Comparison of ENCODE assay signal across 12 mouse cellular contexts in genomic region chr5:16004305-16004704, GRCm38 (mm10).
DNase-seq lines count a peak whose midpoint lies in the region; ATAC-seq and TF ChIP-seq lines count a peak whose summit lies in the region.
"Had no signal": no experiment of that assay in that cellular context is flagged by ENCODE, and none has a peak within 500 bp of the region (broad histone marks: within the 10 kb centered on the region; RNA-seq: fewer than 3 reads in every experiment).

No protein-coding gene starts in this region.

- H3K4me3 ChIP-seq in forebrain, embryonic 11.5 days (ENCODE audit: low read depth, low read length), result no peak overlapping the region
- no peak overlapping the region for H3K4me3 ChIP-seq in forebrain, embryonic 10.5 days
- H3K4me3 ChIP-seq in cerebellum, adult 2 months (replicated peaks; ENCODE audit: insufficient read depth, low read depth, low read length), result no peak overlapping the region
- no peak overlapping the region for H3K4me3 ChIP-seq in hindbrain, embryonic 12.5 days

- no peak for DNase-seq in forebrain, embryonic 11.5 days (ENCODE audit: low spot score)
- no peak for DNase-seq in forebrain, embryonic 10.5 days (ENCODE audit: extremely low spot score, low spot score)
- DNase-seq in cerebellum, adult 2 months, result peak; percentile 79 to 89
- DNase-seq in layer of hippocampus, postnatal 36 days, result peak; percentile 69 to 73
- no peak for DNase-seq in heart, adult 11 months
- no peak for DNase-seq in urinary bladder, postnatal 14 days (ENCODE audit: low spot score)
- DNase-seq in left cerebral cortex, postnatal 25 days (ENCODE audit: low spot score in 2 of 2), result no peak
- DNase-seq: adrenal gland, adult 2 months; thymus, postnatal 36 days had no signal

- peaks cover 2% of the 10 kb centered on the region; the same call in 1 of the 2 replicates for H3K4me1 ChIP-seq in forebrain, embryonic 11.5 days (replicated peaks; ENCODE audit: control insufficient read depth, insufficient read depth, low read length)
- peaks cover 30% of the 10 kb centered on the region for H3K4me1 ChIP-seq in forebrain, embryonic 10.5 days
- H3K4me1 ChIP-seq in cerebellum, adult 2 months (ENCODE audit: control insufficient read depth, insufficient read depth, low read length), result peaks cover 12% of the 10 kb centered on the region
- H3K4me1 ChIP-seq in hindbrain, embryonic 12.5 days, result peaks cover 23% of the 10 kb centered on the region

- H3K36me3 ChIP-seq in forebrain, embryonic 11.5 days (ENCODE audit: control insufficient read depth, insufficient read depth, low read length), result no peaks in the 10 kb centered on the region
- no peaks in the 10 kb centered on the region for H3K36me3 ChIP-seq in forebrain, embryonic 10.5 days (replicated peaks)
- H3K36me3 ChIP-seq in hindbrain, embryonic 12.5 days, result no peaks in the 10 kb centered on the region

- H3K27me3 ChIP-seq in forebrain, embryonic 11.5 days (ENCODE audit: control insufficient read depth, insufficient read depth, low read length), result no peaks in the 10 kb centered on the region; the same call in 1 of the 2 replicates
- H3K27me3 ChIP-seq in forebrain, embryonic 10.5 days (ENCODE audit: poor library complexity, severe bottlenecking), result peaks cover 65% of the 10 kb centered on the region
- H3K27me3 ChIP-seq in cerebellum, adult 2 months (ENCODE audit: control insufficient read depth, insufficient read depth, low read length), result no peaks in the 10 kb centered on the region
- H3K27me3 ChIP-seq in hindbrain, embryonic 12.5 days, result peaks cover 20% of the 10 kb centered on the region

- no peak overlapping the region for H3K27ac ChIP-seq in forebrain, embryonic 11.5 days (ENCODE audit: low read depth, low read length)
- no peak overlapping the region for H3K27ac ChIP-seq in forebrain, embryonic 10.5 days
- H3K27ac ChIP-seq in cerebellum, adult 2 months (ENCODE audit: insufficient read depth, low read length), result no peak overlapping the region
- H3K27ac ChIP-seq in hindbrain, embryonic 12.5 days, result peak overlapping the region; percentile 70
- H3K27ac ChIP-seq: macrophage had no signal

- TF ChIP-seq CTCF in cerebellum, adult 2 months (IDR thresholded peaks at IDR 0.05; ENCODE audit: borderline replicate concordance, insufficient read depth, low read depth, low read length), result no peak

- intact Hi-C loops in left cerebral cortex, postnatal 25 days (cut with DNase I), result loop anchor here (5.0 to 10.0 kb wide), 2 partner anchors 67 to 170 kb away; no protein-coding TSS in a partner anchor

- TF ChIP-seq POLR2A in cerebellum, adult 2 months (IDR thresholded peaks at IDR 0.05; ENCODE audit: borderline replicate concordance, insufficient read depth, low read length), result no peak

- WGBS in forebrain, embryonic 11.5 days, result 49% methylated on average over 6 of the region's 6 CpGs
- 51% methylated on average over 6 of the region's 6 CpGs for WGBS in forebrain, embryonic 10.5 days
- 12% methylated on average over 6 of the region's 6 CpGs for WGBS in cerebellum, adult 2 months
- whole genome bisulfite sequencing in hindbrain, embryonic 12.5 days, result 36% methylated on average over 6 of the region's 6 CpGs

- no peak overlapping the region for H3K4me2 ChIP-seq in forebrain, embryonic 11.5 days (ENCODE audit: low read depth, low read length, severe bottlenecking)
- no peak overlapping the region for H3K4me2 ChIP-seq in hindbrain, embryonic 12.5 days (replicated peaks)

- no peaks in the 10 kb centered on the region for H3K9me3 ChIP-seq in forebrain, embryonic 11.5 days (ENCODE audit: control insufficient read depth, low read length)
- no peaks in the 10 kb centered on the region for H3K9me3 ChIP-seq in forebrain, embryonic 10.5 days
- H3K9me3 ChIP-seq in hindbrain, embryonic 12.5 days (replicated peaks), result no peaks in the 10 kb centered on the region

- peak; percentile 65; the same call in 1 of the 2 replicates for ATAC-seq in forebrain, embryonic 11.5 days (replicated peaks; ENCODE audit: low FRiP score)
- peak; percentile 80 for ATAC-seq in hindbrain, embryonic 12.5 days (ENCODE audit: low FRiP score)
- ATAC-seq: intestine, embryonic 16.5 days had no signal

- H3K9ac ChIP-seq in forebrain, embryonic 11.5 days (ENCODE audit: low read length), result no peak overlapping the region
- H3K9ac ChIP-seq in hindbrain, embryonic 12.5 days, result no peak overlapping the region

Comparison
In these comparisons a context has a peak if more than half of its experiments do, and no peak if none do; other contexts are left out.
1. DNase-seq: peak in cerebellum, adult 2 months (2 of 2) and layer of hippocampus, postnatal 36 days (2 of 2); none in forebrain, embryonic 11.5 days (single experiment), forebrain, embryonic 10.5 days (single experiment), heart, adult 11 months (single experiment), urinary bladder, postnatal 14 days (single experiment) and left cerebral cortex, postnatal 25 days (0 of 2).